Mouse (Mus musculus) lung, postnatal 0 days (tissue): ENCODE results near the gene Tmem140. TPM values are rescaled to one million over a fixed set of nuclear protein-coding genes. Genes with fewer than 3 reads are reported as not detected.
A peak's percentile ranks its signal among the peaks of the same experiment; 100 is the strongest.

Experiments used
- ATAC-seq: fragments of 200-750 bp; cut with Nextera tagmentation; 2 replicates; pipeline ENCODE4 v1.8.0; 2017; ENCODE audit warnings: moderate library complexity
- DNase-seq: peaks from one replicate; pipeline ENCODE4 v3.0.0-alpha.2; 2016; ENCODE audit warnings: low spot score
- H3K27ac ChIP-seq: fragments of 300-500 bp; sonication (generic); 2 replicates; pipeline ENCODE4 v1.5.1; 2014; ENCODE audit warnings: antibody characterized with exemption, mild to moderate bottlenecking, low read length, mixed read lengths
- H3K27me3 ChIP-seq: fragments of 300-500 bp; sonication (generic); replicated peaks from 2 replicates; pipeline ENCODE4 v1.6.1; 2014; ENCODE audit warnings: low read length, mixed read lengths; ENCODE audit not compliant: insufficient read depth
- H3K36me3 ChIP-seq: fragments of 300-500 bp; sonication (generic); 2 replicates; pipeline ENCODE4 v1.6.1; 2014; ENCODE audit warnings: low read length, mixed read lengths; ENCODE audit not compliant: insufficient read depth
- H3K4me1 ChIP-seq: fragments of 300-500 bp; sonication (generic); 2 replicates; pipeline ENCODE4 v1.6.1; 2014; ENCODE audit warnings: antibody characterized with exemption, low read depth, low read length, mixed read lengths; ENCODE audit not compliant: insufficient read depth
- H3K4me2 ChIP-seq: fragments of 300-500 bp; sonication (generic); replicated peaks from 2 replicates; pipeline ENCODE4 v1.6.1; 2014; ENCODE audit warnings: low read depth, mild to moderate bottlenecking, low read length, moderate library complexity, mixed read lengths
- H3K4me3 ChIP-seq: fragments of 300-500 bp; sonication (generic); 2 replicates; pipeline ENCODE4 v1.5.1; 2014; ENCODE audit warnings: low read depth, low read length
- H3K9ac ChIP-seq: fragments of 300-500 bp; sonication (generic); replicated peaks from 2 replicates; pipeline ENCODE4 v1.6.1; 2014; ENCODE audit warnings: low read depth, mild to moderate bottlenecking
- H3K9me3 ChIP-seq: fragments of 300-500 bp; sonication (generic); 2 replicates; pipeline ENCODE4 v1.6.1; 2016; ENCODE audit warnings: low read length, mixed read lengths
- CTCF ChIP-seq: IDR thresholded peaks from 2 replicates; pipeline ENCODE4 v1.5.1; 2016; ENCODE audit warnings: antibody characterized with exemption, mild to moderate bottlenecking
- EP300 ChIP-seq: IDR thresholded peaks from 2 replicates; pipeline ENCODE4 v1.6.1; 2016; ENCODE audit warnings: antibody characterized with exemption, mild to moderate bottlenecking, control low read depth
- WGBS: fragments of 180-500 bp; shearing (Covaris S2); extraction: QIAGEN DNeasy Blood & Tissue Kit; methylation state at CpG from one replicate; pipeline ENCODE4 v1.1.7; 2014; 5-methylcytosine and 5-hydroxymethylcytosine counted together
- polyA plus RNA-seq: library from polyadenylated mRNA; unstranded; fragments of >200 nt; fragmentation: Nextera tagmentation; extraction: Ambion mirVana; gene quantifications from 2 replicates; pipeline ENCODE4 v1.2.1, GENCODE M21; 2015

Gene Tmem140
- polyA plus RNA-seq, 1 experiment from 2014 or later, result 34.9 TPM

GRCm38 (mm10) chr6:34865213-34865612, 2.3 kb downstream of the Tmem140 start:
- peaks cover 50% of the 10 kb centered on the region for H3K4me1 ChIP-seq
- H3K4me3 ChIP-seq, result no peak overlapping the region
- TF ChIP-seq CTCF, result no peak
- TF ChIP-seq EP300, result no peak
- 27% methylated on average over 5 of the region's 5 CpGs for WGBS
- DNase-seq, result no peak
- no peaks in the 10 kb centered on the region for H3K9me3 ChIP-seq
- no peak for ATAC-seq
- H3K36me3 ChIP-seq, result no peaks in the 10 kb centered on the region
- H3K9ac ChIP-seq, result no peak overlapping the region
- H3K27ac ChIP-seq, result peak overlapping the region; percentile 95
- peak overlapping the region; percentile 32 for H3K4me2 ChIP-seq
- no peaks in the 10 kb centered on the region for H3K27me3 ChIP-seq

- Histone ChIP-seq H3K9ac (no peak overlapping the region), H3K4me3 (no peak overlapping the region), H3K9me3 (no peaks in the 10 kb centered on the region), H3K36me3 (no peaks in the 10 kb centered on the region), H3K27me3 (no peaks in the 10 kb centered on the region), H3K4me1 (peaks cover 51% of the 10 kb centered on the region), H3K4me2 (peak overlapping the region; percentile 32; the same call in 1 of the 2 replicates), H3K27ac (peak overlapping the region; percentile 95)
- DNase-seq (peak; percentile 92), ATAC-seq (peak; percentile 90)
- 22% methylated on average over 7 of the region's 7 CpGs for WGBS
- no peak for TF ChIP-seq CTCF
- peak; percentile 97 for TF ChIP-seq EP300
Observed at GRCm38 (mm10) chr6:34865711-34866593, 3.0 kb downstream of the Tmem140 start.

- peak; percentile 35 for DNase-seq
- Histone ChIP-seq H3K27me3 (no peaks in the 10 kb centered on the region), H3K4me1 (peaks cover 51% of the 10 kb centered on the region), H3K9me3 (no peaks in the 10 kb centered on the region), H3K36me3 (no peaks in the 10 kb centered on the region), H3K27ac (peak overlapping the region; percentile 95), H3K4me3 (no peak overlapping the region), H3K4me2 (no peak overlapping the region; the same call in 1 of the 2 replicates), H3K9ac (no peak overlapping the region)
- WGBS, result 48% methylated on average over 8 of the region's 8 CpGs
- peak; percentile 3 for ATAC-seq
- TF ChIP-seq EP300, result no peak
- no peak for TF ChIP-seq CTCF
Observed at GRCm38 (mm10) chr6:34866786-34867185, 3.8 kb downstream of the Tmem140 start.

- DNase-seq, result no peak
- 79% methylated on average over 16 of the region's 16 CpGs for WGBS
- H3K4me1 ChIP-seq, result peaks cover 51% of the 10 kb centered on the region
- H3K36me3 ChIP-seq, result no peaks in the 10 kb centered on the region
- no peak for ATAC-seq
- peak overlapping the region; percentile 95 for H3K27ac ChIP-seq
- H3K4me2 ChIP-seq, result peak overlapping the region; percentile 1; the same call in 1 of the 2 replicates
- TF ChIP-seq CTCF (no peak), EP300 (no peak)
- H3K27me3 ChIP-seq, result no peaks in the 10 kb centered on the region
- H3K9me3 ChIP-seq, result no peaks in the 10 kb centered on the region
- no peak overlapping the region for H3K9ac ChIP-seq
- H3K4me3 ChIP-seq, result no peak overlapping the region
Observed at GRCm38 (mm10) chr6:34867301-34867994, 4.5 kb downstream of the Tmem140 start.

- DNase-seq (no peak), ATAC-seq (no peak)
- Histone ChIP-seq H3K36me3 (peaks cover 5% of the 10 kb centered on the region; the same call in 1 of the 2 replicates), H3K9me3 (no peaks in the 10 kb centered on the region), H3K4me2 (no peak overlapping the region), H3K4me3 (no peak overlapping the region), H3K27me3 (no peaks in the 10 kb centered on the region), H3K27ac (peak overlapping the region; percentile 85), H3K9ac (no peak overlapping the region), H3K4me1 (peaks cover 51% of the 10 kb centered on the region)
- WGBS, result 77% methylated on average over 9 of the region's 10 CpGs
- TF ChIP-seq CTCF, result no peak
- no peak for TF ChIP-seq EP300
Observed at GRCm38 (mm10) chr6:34867995-34868350, 5.0 kb downstream of the Tmem140 start.

GRCm38 (mm10) chr6:34868507-34869217, 5.7 kb downstream of the Tmem140 start:
- peaks cover 5% of the 10 kb centered on the region; the same call in 1 of the 2 replicates for H3K36me3 ChIP-seq
- no peak overlapping the region for H3K4me2 ChIP-seq
- H3K4me1 ChIP-seq, result peaks cover 51% of the 10 kb centered on the region
- peak overlapping the region; percentile 85 for H3K27ac ChIP-seq
- no peaks in the 10 kb centered on the region for H3K9me3 ChIP-seq
- ATAC-seq (no peak), DNase-seq (peak; percentile 31)
- 55% methylated on average over 20 of the region's 20 CpGs for WGBS
- H3K9ac ChIP-seq, result no peak overlapping the region
- H3K27me3 ChIP-seq, result no peaks in the 10 kb centered on the region
- no peak for TF ChIP-seq EP300
- TF ChIP-seq CTCF, result no peak
- no peak overlapping the region for H3K4me3 ChIP-seq
